In genomic region chr11:88047871-88048531, GRCm38 (mm10) we compare ENCODE assay signal across 8 mouse cellular contexts. TPM values are rescaled to one million over a fixed set of nuclear protein-coding genes. Genes with fewer than 3 reads are reported as not detected.
DNase-seq lines count a peak whose midpoint lies in the region; ATAC-seq lines count a peak whose summit lies in the region.

No protein-coding gene starts in this region.

- DNase-seq in ZHBTc4 (ENCODE audit: low read depth, low spot score) = peak; percentile 77
- DNase-seq in cerebellum, postnatal 14 days = peak; percentile 82
- peak; percentile 51 to 55 for DNase-seq in frontal cortex, postnatal 25 days (ENCODE audit: low spot score in 2 of 2)
- peak; percentile 78 for DNase-seq in induced T-regulatory cell, adult 2 months (ENCODE audit: low read depth)
- DNase-seq in left cerebral cortex, postnatal 10 days (ENCODE audit: extremely low spot score in 1 of 2, low spot score in 2 of 2) = peak; percentile 62 to 88
- peak; percentile 84 to 86 for DNase-seq in right cerebral cortex, postnatal 10 days (ENCODE audit: low spot score in 2 of 2)
- DNase-seq in urinary bladder, postnatal 14 days (ENCODE audit: low spot score) = peak; percentile 71

- intact Hi-C loops in left cerebral cortex, postnatal 10 days (cut with DNase I) = loop anchor here (2.0 kb wide), 2 partner anchors 61 to 69 kb away; partner anchors contain the start of gene Dynll2

- peak; percentile 25 for ATAC-seq in megakaryocyte, adult 5-6 weeks (ENCODE audit: poor library complexity, severe bottlenecking)

RNA-seq across cellular contexts. Expression of gene Srsf1, which starts 0.8 kb away (rescaled TPM):
- total RNA-seq in left cerebral cortex, postnatal 10 days (2021) = 100 to 1,000 TPM; 172 to 198 TPM
- 146 and 156 TPM in 2 replicates for total RNA-seq in megakaryocyte, adult 5-6 weeks (2015)
- 369 and 388 TPM in 2 replicates for total RNA-seq in megakaryocyte, adult 5-6 weeks (2017)

RNA-seq across cellular contexts. Expression of gene Vezf1, which starts 20.1 kb away (rescaled TPM):
- total RNA-seq in left cerebral cortex, postnatal 10 days (2021) = 10 to 100 TPM; 23.6 to 25.5 TPM
- 46.4 and 55.3 TPM in 2 replicates for total RNA-seq in megakaryocyte, adult 5-6 weeks (2015)
- 22.6 and 25.0 TPM in 2 replicates for total RNA-seq in megakaryocyte, adult 5-6 weeks (2017)

RNA-seq across cellular contexts. Expression of gene Cuedc1, which starts 49.9 kb away (rescaled TPM):
- total RNA-seq in left cerebral cortex, postnatal 10 days (2021) = 10 to 100 TPM; 37.1 to 43.6 TPM
- 0.67 and 0.73 TPM in 2 replicates for total RNA-seq in megakaryocyte, adult 5-6 weeks (2015)
- total RNA-seq in megakaryocyte, adult 5-6 weeks (2017) = 1.3 and 2.2 TPM in 2 replicates

Comparison
In these comparisons a context has a peak if more than half of its experiments do, and no peak if none do; other contexts are left out.
1. Peak in every context shown above with its lines: DNase-seq and ATAC-seq.
2. RNA of gene Cuedc1, which starts 49.9 kb away (total RNA-seq): 37.1 to 43.6 TPM in left cerebral cortex, postnatal 10 days; 0.67 to 2.2 TPM in megakaryocyte, adult 5-6 weeks; every median in the first group is over 10 times any median in the second.